Mouse (Mus musculus) heart, embryonic 13.5 days (tissue): ENCODE measurements around the gene Fgf10. TPM values are rescaled to one million over a fixed set of nuclear protein-coding genes. Genes with fewer than 3 reads are reported as not detected.

ENCODE experiments used
- ATAC-seq: fragments of 200-750 bp; cut with Nextera tagmentation; 2 replicates; pipeline ENCODE4 v1.8.0; 2017; ENCODE audit warnings: moderate TSS enrichment; ENCODE audit not compliant: insufficient number of reproducible peaks, low FRiP score, low TSS enrichment; ENCODE audit errors: extremely low read depth
- H3K27ac ChIP-seq: fragments of 300-500 bp; sonication (generic); replicated peaks from 2 replicates; pipeline ENCODE4 v1.5.1; 2015; ENCODE audit warnings: moderate library complexity, mild to moderate bottlenecking, inconsistent platforms
- H3K27me3 ChIP-seq: fragments of 300-500 bp; sonication (generic); replicated peaks from 2 replicates; pipeline ENCODE4 v1.6.1; 2015; ENCODE audit warnings: mild to moderate bottlenecking, inconsistent platforms
- H3K36me3 ChIP-seq: fragments of 300-500 bp; sonication (generic); 2 replicates; pipeline ENCODE4 v1.6.1; 2015; ENCODE audit warnings: mild to moderate bottlenecking, inconsistent platforms
- H3K4me1 ChIP-seq: fragments of 300-500 bp; sonication (generic); 2 replicates; pipeline ENCODE4 v1.6.1; 2015; ENCODE audit warnings: inconsistent platforms
- H3K4me2 ChIP-seq: fragments of 300-500 bp; sonication (generic); 2 replicates; pipeline ENCODE4 v1.6.1; 2015; ENCODE audit warnings: inconsistent platforms, mild to moderate bottlenecking, moderate library complexity
- H3K4me3 ChIP-seq: fragments of 300-500 bp; sonication (generic); 2 replicates; pipeline ENCODE4 v1.5.1; 2015; ENCODE audit warnings: moderate library complexity, mild to moderate bottlenecking, inconsistent platforms
- H3K9ac ChIP-seq: fragments of 300-500 bp; sonication (generic); 2 replicates; pipeline ENCODE4 v1.6.1; 2015; ENCODE audit warnings: inconsistent platforms, mild to moderate bottlenecking, moderate library complexity
- H3K9me3 ChIP-seq: fragments of 300-500 bp; sonication (generic); 2 replicates; pipeline ENCODE4 v1.6.1; 2016; ENCODE audit warnings: inconsistent platforms
- WGBS: fragments of 180-500 bp; shearing (Covaris S2); methylation state at CpG from one replicate; pipeline ENCODE4 v1.1.7; 2015; ENCODE audit warnings: mixed read lengths; 5-methylcytosine and 5-hydroxymethylcytosine counted together
- polyA plus RNA-seq: library from polyadenylated mRNA; unstranded; fragments of >200 nt; fragmentation: Nextera tagmentation; extraction: Ambion mirVana; gene quantifications from 2 replicates; pipeline ENCODE4 v1.2.1, GENCODE M21; 2015

Fgf10 gene
- polyA plus RNA-seq, 1 experiment from 2014 or later = 1.3 TPM

- Histone ChIP-seq H3K36me3 (no peaks in the 10 kb centered on the region), H3K4me1 (peaks cover 20% of the 10 kb centered on the region), H3K4me3 (no peak overlapping the region), H3K27ac (no peak overlapping the region), H3K27me3 (peaks cover 23% of the 10 kb centered on the region), H3K4me2 (no peak overlapping the region), H3K9ac (no peak overlapping the region), H3K9me3 (no peaks in the 10 kb centered on the region)
- 59% methylated on average over 3 of the region's 3 CpGs for WGBS
- no peak for ATAC-seq
Observed at GRCm38 (mm10) chr13:118718396-118718795, 48.8 kb downstream of the Fgf10 start.

- Histone ChIP-seq H3K27ac (no peak overlapping the region), H3K4me1 (no peaks in the 10 kb centered on the region), H3K9ac (no peak overlapping the region), H3K4me3 (no peak overlapping the region), H3K36me3 (no peaks in the 10 kb centered on the region), H3K27me3 (peaks cover 2% of the 10 kb centered on the region), H3K9me3 (no peaks in the 10 kb centered on the region), H3K4me2 (no peak overlapping the region)
- WGBS = 63% methylated on average over 1 of the region's 1 CpGs
- no peak for ATAC-seq
Observed at GRCm38 (mm10) chr13:118721668-118722067, 52.1 kb downstream of the Fgf10 start.

GRCm38 (mm10) chr13:118731850-118732552 is 62.4 kb downstream of the Fgf10 start:
- Histone ChIP-seq H3K4me3 (peak overlapping the region; percentile 28), H3K36me3 (no peaks in the 10 kb centered on the region), H3K4me2 (peak overlapping the region; percentile 61), H3K9ac (peak overlapping the region; percentile 20; the same call in 1 of the 2 replicates), H3K27me3 (no peaks in the 10 kb centered on the region), H3K4me1 (peaks cover 17% of the 10 kb centered on the region), H3K27ac (no peak overlapping the region), H3K9me3 (no peaks in the 10 kb centered on the region)
- 39% methylated on average over 12 of the region's 12 CpGs for whole genome bisulfite sequencing
- ATAC-seq = no peak

GRCm38 (mm10) chr13:118739854-118740411 is 70.3 kb downstream of the Fgf10 start:
- Histone ChIP-seq H3K4me1 (peaks cover 15% of the 10 kb centered on the region), H3K9me3 (no peaks in the 10 kb centered on the region), H3K27me3 (no peaks in the 10 kb centered on the region), H3K4me2 (no peak overlapping the region), H3K9ac (no peak overlapping the region), H3K36me3 (no peaks in the 10 kb centered on the region), H3K27ac (no peak overlapping the region), H3K4me3 (no peak overlapping the region)
- ATAC-seq = no peak
- 53% methylated on average over 2 of the region's 2 CpGs for WGBS

GRCm38 (mm10) chr13:118742788-118743187 is 73.2 kb downstream of the Fgf10 start:
- no peak for ATAC-seq
- H3K27ac ChIP-seq = no peak overlapping the region
- WGBS = 66% methylated on average over 4 of the region's 4 CpGs
- no peak overlapping the region for H3K9ac ChIP-seq
- H3K4me2 ChIP-seq = no peak overlapping the region
- H3K4me3 ChIP-seq = no peak overlapping the region
- peaks cover 3% of the 10 kb centered on the region; the same call in 1 of the 2 replicates for H3K4me1 ChIP-seq
- no peaks in the 10 kb centered on the region for H3K9me3 ChIP-seq
- H3K27me3 ChIP-seq = no peaks in the 10 kb centered on the region
- H3K36me3 ChIP-seq = no peaks in the 10 kb centered on the region

- H3K36me3 ChIP-seq = no peaks in the 10 kb centered on the region
- no peaks in the 10 kb centered on the region for H3K9me3 ChIP-seq
- no peak overlapping the region for H3K27ac ChIP-seq
- H3K9ac ChIP-seq = no peak overlapping the region
- no peak overlapping the region for H3K4me3 ChIP-seq
- no peaks in the 10 kb centered on the region for H3K27me3 ChIP-seq
- 74% methylated on average over 7 of the region's 7 CpGs for WGBS
- peaks cover 3% of the 10 kb centered on the region; the same call in 1 of the 2 replicates for H3K4me1 ChIP-seq
- ATAC-seq = no peak
- no peak overlapping the region for H3K4me2 ChIP-seq
Observed at GRCm38 (mm10) chr13:118744806-118745205, 75.2 kb downstream of the Fgf10 start.

GRCm38 (mm10) chr13:118746427-118746826 is 76.8 kb downstream of the Fgf10 start:
- ATAC-seq = no peak
- 83% methylated on average over 4 of the region's 4 CpGs for WGBS

GRCm38 (mm10) chr13:118754024-118754423 is 84.4 kb downstream of the Fgf10 start:
- no peak overlapping the region for H3K27ac ChIP-seq
- no peak overlapping the region for H3K4me2 ChIP-seq
- peaks cover 13% of the 10 kb centered on the region; the same call in 1 of the 2 replicates for H3K4me1 ChIP-seq
- H3K27me3 ChIP-seq = peaks cover 4% of the 10 kb centered on the region; the same call in 1 of the 2 replicates
- no peaks in the 10 kb centered on the region for H3K36me3 ChIP-seq
- no peak overlapping the region for H3K9ac ChIP-seq
- WGBS = 65% methylated on average over 4 of the region's 4 CpGs
- no peak overlapping the region for H3K4me3 ChIP-seq
- no peaks in the 10 kb centered on the region for H3K9me3 ChIP-seq
- ATAC-seq = no peak

More at GRCm38 (mm10) chr13:118746427-118746826, 76.8 kb downstream of the Fgf10 start:
- Histone ChIP-seq H3K27ac (no peak overlapping the region), H3K9ac (no peak overlapping the region), H3K4me3 (no peak overlapping the region), H3K4me2 (no peak overlapping the region), H3K4me1 (peaks cover 8% of the 10 kb centered on the region; the same call in 1 of the 2 replicates), H3K9me3 (no peaks in the 10 kb centered on the region), H3K36me3 (no peaks in the 10 kb centered on the region), H3K27me3 (no peaks in the 10 kb centered on the region)

- no peak overlapping the region for H3K4me2 ChIP-seq
- H3K27me3 ChIP-seq = peaks cover 7% of the 10 kb centered on the region; the same call in 1 of the 2 replicates
- H3K4me1 ChIP-seq = peaks cover 6% of the 10 kb centered on the region; the same call in 1 of the 2 replicates
- H3K27ac ChIP-seq = no peak overlapping the region
- no peak overlapping the region for H3K9ac ChIP-seq
- no peak for ATAC-seq
- WGBS = 7% methylated on average over 2 of the region's 2 CpGs
- H3K9me3 ChIP-seq = no peaks in the 10 kb centered on the region
- H3K36me3 ChIP-seq = no peaks in the 10 kb centered on the region
- no peak overlapping the region for H3K4me3 ChIP-seq
Observed at GRCm38 (mm10) chr13:118759021-118759420, 89.4 kb downstream of the Fgf10 start.

- ATAC-seq = no peak
- 96% methylated on average over 2 of the region's 2 CpGs for WGBS
Observed at GRCm38 (mm10) chr13:118762982-118763381, 93.4 kb downstream of the Fgf10 start.

GRCm38 (mm10) chr13:118772188-118772587 is 102.6 kb downstream of the Fgf10 start:
- Histone ChIP-seq H3K4me1 (no peaks in the 10 kb centered on the region), H3K4me3 (no peak overlapping the region), H3K9ac (no peak overlapping the region), H3K27me3 (no peaks in the 10 kb centered on the region), H3K9me3 (no peaks in the 10 kb centered on the region), H3K36me3 (no peaks in the 10 kb centered on the region), H3K27ac (no peak overlapping the region), H3K4me2 (no peak overlapping the region)
- ATAC-seq = no peak

More at GRCm38 (mm10) chr13:118762982-118763381, 93.4 kb downstream of the Fgf10 start:
- Histone ChIP-seq H3K4me3 (no peak overlapping the region), H3K36me3 (no peaks in the 10 kb centered on the region), H3K27me3 (0 out of 2 replicates have a peak, but pooled peaks cover 7% of the 10 kb centered on the region), H3K9me3 (no peaks in the 10 kb centered on the region), H3K9ac (no peak overlapping the region), H3K4me2 (no peak overlapping the region), H3K27ac (no peak overlapping the region), H3K4me1 (peaks cover 6% of the 10 kb centered on the region; the same call in 1 of the 2 replicates)
